Mouse (Mus musculus): ENCODE results near the gene Tmem92. TPM values are rescaled to one million over a fixed set of nuclear protein-coding genes. Genes with fewer than 3 reads are reported as not detected.

Tmem92 gene
- polyA plus RNA-seq, 1 experiment from 2014 or later, result not detected

GRCm38 (mm10) chr11:94772363-94773055 lies 10.0 kb downstream of the Tmem92 start:
- no peak for DNase-seq (ENCODE audit: low spot score)
- no peaks in the 10 kb centered on the region for H3K27me3 ChIP-seq (ENCODE audit: control insufficient read depth, insufficient read depth, low read length)
- H3K36me3 ChIP-seq (ENCODE audit: control insufficient read depth, insufficient read depth, low read length), result no peaks in the 10 kb centered on the region
- ATAC-seq (replicated peaks; ENCODE audit: low FRiP score), result no peak
- 90% methylated on average over 3 of the region's 3 CpGs for WGBS
- no peaks in the 10 kb centered on the region for H3K9me3 ChIP-seq (ENCODE audit: control insufficient read depth, low read length)
- H3K4me2 ChIP-seq (ENCODE audit: low read depth, low read length, severe bottlenecking), result no peak overlapping the region
- no peaks in the 10 kb centered on the region for H3K4me1 ChIP-seq (replicated peaks; ENCODE audit: control insufficient read depth, insufficient read depth, low read length)
- H3K27ac ChIP-seq (ENCODE audit: low read depth, low read length), result no peak overlapping the region
- no peak overlapping the region for H3K9ac ChIP-seq (ENCODE audit: low read length)
- H3K4me3 ChIP-seq (ENCODE audit: low read depth, low read length), result no peak overlapping the region

DNA sequence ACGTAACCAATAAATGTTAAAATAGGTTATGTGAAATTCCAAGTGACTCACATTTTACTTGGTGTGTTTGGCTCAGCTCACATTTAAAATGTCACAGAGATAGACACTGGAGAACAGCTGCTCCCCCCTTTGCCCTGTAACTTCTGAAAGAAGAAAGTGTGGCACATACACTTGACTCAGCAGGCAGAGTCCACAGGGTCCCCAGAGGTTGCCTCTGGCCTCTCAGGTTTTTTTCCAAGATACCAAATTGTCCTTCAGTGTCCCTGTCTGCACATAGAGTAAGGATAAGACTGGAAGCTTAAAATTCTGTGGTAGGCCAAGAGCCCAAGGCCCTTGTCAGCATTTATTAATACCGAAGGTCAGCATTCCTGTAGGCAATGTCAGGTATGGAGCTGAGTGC lies 15.3 kb downstream of the Tmem92 start:
- H3K9ac ChIP-seq (ENCODE audit: low read length), result no peak overlapping the region
- DNase-seq (ENCODE audit: low spot score) (no peak), ATAC-seq (replicated peaks; ENCODE audit: low FRiP score) (no peak)
- H3K9me3 ChIP-seq (ENCODE audit: control insufficient read depth, low read length), result no peaks in the 10 kb centered on the region
- no peaks in the 10 kb centered on the region for H3K36me3 ChIP-seq (ENCODE audit: control insufficient read depth, insufficient read depth, low read length)
- H3K4me1 ChIP-seq (replicated peaks; ENCODE audit: control insufficient read depth, insufficient read depth, low read length), result no peaks in the 10 kb centered on the region
- no peak overlapping the region for H3K4me3 ChIP-seq (ENCODE audit: low read depth, low read length)
- H3K4me2 ChIP-seq (ENCODE audit: low read depth, low read length, severe bottlenecking), result no peak overlapping the region
- 94% methylated on average over 2 of the region's 2 CpGs for WGBS
- H3K27ac ChIP-seq (ENCODE audit: low read depth, low read length), result no peak overlapping the region
- no peaks in the 10 kb centered on the region for H3K27me3 ChIP-seq (ENCODE audit: control insufficient read depth, insufficient read depth, low read length)

DNA sequence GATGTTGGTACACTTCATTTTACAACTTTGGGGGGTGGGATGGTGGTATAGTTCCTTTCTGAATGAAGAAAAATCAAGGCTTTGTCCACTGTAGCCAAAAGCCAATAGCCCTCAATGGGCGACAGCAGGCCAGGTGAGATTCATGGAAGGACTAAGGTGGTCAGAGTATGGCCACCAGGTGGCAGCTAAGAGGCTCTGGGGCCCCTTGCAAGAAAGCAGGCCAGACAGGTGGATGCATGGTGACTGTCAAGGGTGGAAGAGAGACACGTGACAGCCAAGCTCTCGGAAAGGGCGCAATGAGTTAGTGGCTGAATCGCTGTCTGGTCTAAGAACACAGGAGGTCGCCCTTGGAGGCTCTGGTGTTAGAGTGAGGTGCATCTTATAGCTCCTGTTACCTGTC lies 19.7 kb downstream of the Tmem92 start:
- ATAC-seq (replicated peaks; ENCODE audit: low FRiP score) (no peak), DNase-seq (ENCODE audit: low spot score) (no peak)
- Histone ChIP-seq H3K9me3 (ENCODE audit: control insufficient read depth, low read length) (no peaks in the 10 kb centered on the region), H3K4me2 (ENCODE audit: low read depth, low read length, severe bottlenecking) (no peak overlapping the region), H3K4me3 (ENCODE audit: low read depth, low read length) (no peak overlapping the region), H3K27me3 (ENCODE audit: control insufficient read depth, insufficient read depth, low read length) (no peaks in the 10 kb centered on the region), H3K27ac (ENCODE audit: low read depth, low read length) (no peak overlapping the region), H3K36me3 (ENCODE audit: control insufficient read depth, insufficient read depth, low read length) (no peaks in the 10 kb centered on the region), H3K4me1 (replicated peaks; ENCODE audit: control insufficient read depth, insufficient read depth, low read length) (no peaks in the 10 kb centered on the region), H3K9ac (ENCODE audit: low read length) (no peak overlapping the region)
- 30% methylated on average over 6 of the region's 6 CpGs for WGBS

DNA sequence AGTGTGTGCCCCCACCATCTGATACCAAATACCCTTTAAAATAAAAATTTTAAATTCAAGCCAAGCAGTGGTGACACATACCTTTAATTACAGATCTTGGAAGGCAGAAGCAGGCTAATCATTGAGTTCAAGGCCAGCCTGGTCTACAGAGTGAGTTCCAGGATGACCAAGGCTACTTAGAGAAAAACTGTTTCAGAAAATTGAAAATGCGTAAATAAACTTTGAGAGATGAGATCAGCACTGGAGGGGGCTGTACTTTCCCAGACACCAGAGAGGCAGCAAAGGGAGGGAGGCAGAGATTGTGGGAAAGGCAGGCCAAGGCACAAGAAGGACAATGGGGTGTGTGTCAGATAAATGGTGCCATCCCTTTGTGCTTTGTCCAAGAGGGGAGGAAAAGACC lies 20.2 kb downstream of the Tmem92 start:
- no peaks in the 10 kb centered on the region for H3K9me3 ChIP-seq (ENCODE audit: control insufficient read depth, low read length)
- H3K9ac ChIP-seq (ENCODE audit: low read length), result no peak overlapping the region
- ATAC-seq (replicated peaks; ENCODE audit: low FRiP score) (no peak), DNase-seq (ENCODE audit: low spot score) (no peak)
- no peak overlapping the region for H3K4me2 ChIP-seq (ENCODE audit: low read depth, low read length, severe bottlenecking)
- H3K4me3 ChIP-seq (ENCODE audit: low read depth, low read length), result no peak overlapping the region
- H3K36me3 ChIP-seq (ENCODE audit: control insufficient read depth, insufficient read depth, low read length), result no peaks in the 10 kb centered on the region
- WGBS, result 92% methylated on average over 1 of the region's 1 CpGs
- no peaks in the 10 kb centered on the region for H3K27me3 ChIP-seq (ENCODE audit: control insufficient read depth, insufficient read depth, low read length)
- no peak overlapping the region for H3K27ac ChIP-seq (ENCODE audit: low read depth, low read length)
- H3K4me1 ChIP-seq (replicated peaks; ENCODE audit: control insufficient read depth, insufficient read depth, low read length), result no peaks in the 10 kb centered on the region

DNA sequence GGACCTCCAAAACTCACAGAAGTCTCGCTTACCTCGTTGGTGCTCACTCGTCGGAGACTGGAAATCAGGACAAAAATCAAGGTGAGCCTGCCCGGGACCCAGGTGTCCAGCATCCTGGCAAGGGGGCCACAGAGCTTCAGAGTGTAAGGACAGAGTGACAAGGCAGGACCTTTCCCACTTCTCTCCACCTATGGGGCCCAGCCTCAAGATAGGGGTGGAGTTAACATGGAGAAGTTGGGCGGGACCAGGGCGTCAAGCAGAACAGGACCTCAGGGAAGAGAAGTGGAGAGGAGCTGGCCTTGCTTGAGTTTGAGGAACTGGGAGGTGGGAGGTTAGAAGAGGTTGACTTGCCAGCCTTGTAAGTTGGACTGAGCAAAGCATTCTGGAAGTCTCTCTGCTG lies 21.7 kb downstream of the Tmem92 start:
- no peaks in the 10 kb centered on the region for H3K4me1 ChIP-seq (replicated peaks; ENCODE audit: control insufficient read depth, insufficient read depth, low read length)
- no peak overlapping the region for H3K4me3 ChIP-seq (ENCODE audit: low read depth, low read length)
- H3K27ac ChIP-seq (ENCODE audit: low read depth, low read length), result no peak overlapping the region
- H3K27me3 ChIP-seq (ENCODE audit: control insufficient read depth, insufficient read depth, low read length), result no peaks in the 10 kb centered on the region
- DNase-seq (ENCODE audit: low spot score), result no peak
- H3K4me2 ChIP-seq (ENCODE audit: low read depth, low read length, severe bottlenecking), result no peak overlapping the region
- WGBS, result 80% methylated on average over 7 of the region's 7 CpGs
- H3K9me3 ChIP-seq (ENCODE audit: control insufficient read depth, low read length), result no peaks in the 10 kb centered on the region
- no peak for ATAC-seq (replicated peaks; ENCODE audit: low FRiP score)
- H3K9ac ChIP-seq (ENCODE audit: low read length), result no peak overlapping the region
- H3K36me3 ChIP-seq (ENCODE audit: control insufficient read depth, insufficient read depth, low read length), result no peaks in the 10 kb centered on the region

DNA sequence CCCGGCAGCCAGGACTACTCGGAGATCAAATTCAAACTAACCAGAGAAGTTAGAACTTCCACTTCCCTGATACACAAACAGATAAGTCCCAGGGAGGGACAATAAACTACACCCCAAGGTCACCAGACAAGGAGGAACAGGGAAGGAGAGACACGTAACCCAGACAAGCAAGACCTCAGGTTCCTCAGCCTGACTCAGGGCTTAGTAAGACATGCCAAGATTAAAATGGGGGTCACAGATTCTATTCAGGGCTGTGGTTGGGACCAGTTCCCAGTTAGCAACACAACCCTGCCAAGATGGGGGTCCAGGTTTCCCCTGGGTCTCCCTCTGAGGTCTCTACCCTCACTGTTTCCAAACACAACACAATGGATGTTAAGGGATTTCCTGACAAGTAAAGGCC lies 22.1 kb downstream of the Tmem92 start:
- Histone ChIP-seq H3K4me2 (ENCODE audit: low read depth, low read length, severe bottlenecking) (no peak overlapping the region), H3K4me1 (replicated peaks; ENCODE audit: control insufficient read depth, insufficient read depth, low read length) (no peaks in the 10 kb centered on the region), H3K36me3 (ENCODE audit: control insufficient read depth, insufficient read depth, low read length) (no peaks in the 10 kb centered on the region), H3K4me3 (ENCODE audit: low read depth, low read length) (no peak overlapping the region), H3K27me3 (ENCODE audit: control insufficient read depth, insufficient read depth, low read length) (no peaks in the 10 kb centered on the region), H3K27ac (ENCODE audit: low read depth, low read length) (no peak overlapping the region), H3K9ac (ENCODE audit: low read length) (no peak overlapping the region), H3K9me3 (ENCODE audit: control insufficient read depth, low read length) (no peaks in the 10 kb centered on the region)
- WGBS, result 95% methylated on average over 3 of the region's 3 CpGs
- ATAC-seq (replicated peaks; ENCODE audit: low FRiP score), result no peak
- no peak for DNase-seq (ENCODE audit: low spot score)

DNA sequence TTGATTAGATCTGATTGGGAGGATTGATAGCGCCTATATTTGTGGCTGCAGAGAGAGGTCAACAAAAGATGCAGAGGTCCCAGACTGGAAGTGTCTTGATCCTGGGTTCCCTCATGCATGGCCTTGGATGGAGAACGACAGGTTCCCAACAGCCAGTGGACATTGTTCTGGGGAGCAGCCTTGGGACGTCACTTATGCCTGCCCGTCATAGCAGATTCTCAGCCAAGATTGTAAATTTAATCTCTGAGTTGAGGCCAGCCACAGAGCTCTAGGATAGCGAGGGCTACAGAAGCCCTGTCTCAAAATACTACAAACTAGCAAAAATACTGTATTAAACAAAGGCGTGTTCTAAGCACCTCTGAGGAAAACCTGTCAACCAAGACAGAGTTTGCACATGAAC lies 22.6 kb downstream of the Tmem92 start:
- no peak for ATAC-seq (replicated peaks; ENCODE audit: low FRiP score)
- 89% methylated on average over 6 of the region's 6 CpGs for WGBS
- H3K4me1 ChIP-seq (replicated peaks; ENCODE audit: control insufficient read depth, insufficient read depth, low read length), result no peaks in the 10 kb centered on the region

DNA sequence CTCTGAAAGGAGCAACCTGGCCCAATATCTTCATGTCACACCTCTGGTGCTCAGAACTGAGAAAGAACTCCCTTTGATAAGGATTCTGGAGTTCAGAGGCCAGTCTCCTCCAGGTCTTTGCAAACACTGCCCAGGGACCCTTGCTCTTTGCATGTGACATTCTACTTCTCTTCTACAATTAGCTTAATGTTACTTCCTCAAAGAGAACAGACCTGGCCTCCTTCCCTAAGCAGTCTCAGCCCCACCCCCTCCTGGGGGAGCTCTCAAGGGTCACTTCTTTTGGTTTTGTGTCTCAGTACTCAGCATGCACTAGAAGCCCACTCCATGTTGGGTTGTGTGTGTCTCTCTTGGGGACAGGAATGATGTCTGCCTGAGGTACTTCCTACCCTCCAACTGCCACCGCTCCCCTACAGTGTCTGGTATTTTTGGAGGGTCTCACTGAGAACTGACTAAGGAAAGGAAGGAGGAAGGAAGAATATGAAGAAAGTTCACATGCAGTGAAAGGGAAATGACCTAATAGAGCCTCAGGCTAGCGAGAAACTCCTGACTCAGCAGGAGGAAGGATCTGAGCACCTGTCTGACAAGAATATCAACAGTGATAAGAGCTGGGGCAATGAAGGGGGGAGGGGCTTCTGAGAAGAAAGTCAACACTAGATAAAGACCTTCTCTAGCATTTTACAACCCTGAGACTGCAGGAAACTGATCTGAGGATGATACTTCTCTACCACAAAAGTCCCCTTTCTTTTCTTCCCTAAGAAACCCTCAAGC lies 29.4 kb downstream of the Tmem92 start:
- Histone ChIP-seq H3K27me3 (ENCODE audit: control insufficient read depth, insufficient read depth, low read length) (no peaks in the 10 kb centered on the region), H3K36me3 (ENCODE audit: control insufficient read depth, insufficient read depth, low read length) (no peaks in the 10 kb centered on the region), H3K9ac (ENCODE audit: low read length) (no peak overlapping the region), H3K9me3 (ENCODE audit: control insufficient read depth, low read length) (no peaks in the 10 kb centered on the region), H3K27ac (ENCODE audit: low read depth, low read length) (no peak overlapping the region), H3K4me2 (ENCODE audit: low read depth, low read length, severe bottlenecking) (no peak overlapping the region), H3K4me3 (ENCODE audit: low read depth, low read length) (no peak overlapping the region), H3K4me1 (replicated peaks; ENCODE audit: control insufficient read depth, insufficient read depth, low read length) (no peaks in the 10 kb centered on the region)
- 66% methylated on average over 2 of the region's 2 CpGs for WGBS
- no peak for ATAC-seq (replicated peaks; ENCODE audit: low FRiP score)
- no peak for DNase-seq (ENCODE audit: low spot score)

More for the DNA sequence above, 22.6 kb downstream of the Tmem92 start:
- no peak overlapping the region for H3K9ac ChIP-seq (ENCODE audit: low read length)
- no peak overlapping the region for H3K4me3 ChIP-seq (ENCODE audit: low read depth, low read length)
- H3K27ac ChIP-seq (ENCODE audit: low read depth, low read length), result no peak overlapping the region
- no peak overlapping the region for H3K4me2 ChIP-seq (ENCODE audit: low read depth, low read length, severe bottlenecking)
- DNase-seq (ENCODE audit: low spot score), result no peak
- no peaks in the 10 kb centered on the region for H3K36me3 ChIP-seq (ENCODE audit: control insufficient read depth, insufficient read depth, low read length)
- H3K9me3 ChIP-seq (ENCODE audit: control insufficient read depth, low read length), result no peaks in the 10 kb centered on the region
- no peaks in the 10 kb centered on the region for H3K27me3 ChIP-seq (ENCODE audit: control insufficient read depth, insufficient read depth, low read length)
